Mouse (Mus musculus): Measurements from ENCODE around the gene Gli2. TPM values are rescaled to one million over a fixed set of nuclear protein-coding genes. Genes with fewer than 3 reads are reported as not detected.

Gli2 gene
- polyA plus RNA-seq, 1 experiment from 2014 or later, result 15.1 TPM

GRCm38 (mm10) chr1:118904431-118904830 lies 149.0 kb downstream of the Gli2 start:
- TF ChIP-seq CTCF (IDR thresholded peaks at IDR 0.05; ENCODE audit: low read depth), result no peak
- no peaks in the 10 kb centered on the region for H3K36me3 ChIP-seq (ENCODE audit: insufficient read depth)
- H3K4me1 ChIP-seq (ENCODE audit: insufficient read depth), result peaks cover 11% of the 10 kb centered on the region
- DNase-seq, result no peak
- ATAC-seq (ENCODE audit: insufficient read depth), result no peak
- 68% methylated on average over 3 of the region's 3 CpGs for WGBS
- H3K27ac ChIP-seq (ENCODE audit: low read depth), result no peak overlapping the region
- H3K9ac ChIP-seq, result no peak overlapping the region
- H3K4me3 ChIP-seq (ENCODE audit: low read depth, low read length), result no peak overlapping the region
- no peaks in the 10 kb centered on the region for H3K9me3 ChIP-seq (ENCODE audit: low read depth, low read length)
- no peak overlapping the region for H3K4me2 ChIP-seq
- peaks cover 14% of the 10 kb centered on the region; the same call in 1 of the 2 replicates for H3K27me3 ChIP-seq (ENCODE audit: insufficient read depth, low read length)

GRCm38 (mm10) chr1:118903742-118904141 lies 149.7 kb downstream of the Gli2 start:
- Histone ChIP-seq H3K9me3 (ENCODE audit: low read depth, low read length) (no peaks in the 10 kb centered on the region), H3K36me3 (ENCODE audit: insufficient read depth) (no peaks in the 10 kb centered on the region), H3K4me3 (ENCODE audit: low read depth, low read length) (no peak overlapping the region), H3K9ac (no peak overlapping the region), H3K27ac (ENCODE audit: low read depth) (no peak overlapping the region), H3K4me2 (no peak overlapping the region), H3K27me3 (ENCODE audit: insufficient read depth, low read length) (peaks cover 10% of the 10 kb centered on the region; the same call in 1 of the 2 replicates), H3K4me1 (ENCODE audit: insufficient read depth) (peaks cover 11% of the 10 kb centered on the region)
- DNase-seq (no peak), ATAC-seq (ENCODE audit: insufficient read depth) (no peak)
- no peak for TF ChIP-seq CTCF (IDR thresholded peaks at IDR 0.05; ENCODE audit: low read depth)
- 86% methylated on average over 3 of the region's 3 CpGs for WGBS

DNA sequence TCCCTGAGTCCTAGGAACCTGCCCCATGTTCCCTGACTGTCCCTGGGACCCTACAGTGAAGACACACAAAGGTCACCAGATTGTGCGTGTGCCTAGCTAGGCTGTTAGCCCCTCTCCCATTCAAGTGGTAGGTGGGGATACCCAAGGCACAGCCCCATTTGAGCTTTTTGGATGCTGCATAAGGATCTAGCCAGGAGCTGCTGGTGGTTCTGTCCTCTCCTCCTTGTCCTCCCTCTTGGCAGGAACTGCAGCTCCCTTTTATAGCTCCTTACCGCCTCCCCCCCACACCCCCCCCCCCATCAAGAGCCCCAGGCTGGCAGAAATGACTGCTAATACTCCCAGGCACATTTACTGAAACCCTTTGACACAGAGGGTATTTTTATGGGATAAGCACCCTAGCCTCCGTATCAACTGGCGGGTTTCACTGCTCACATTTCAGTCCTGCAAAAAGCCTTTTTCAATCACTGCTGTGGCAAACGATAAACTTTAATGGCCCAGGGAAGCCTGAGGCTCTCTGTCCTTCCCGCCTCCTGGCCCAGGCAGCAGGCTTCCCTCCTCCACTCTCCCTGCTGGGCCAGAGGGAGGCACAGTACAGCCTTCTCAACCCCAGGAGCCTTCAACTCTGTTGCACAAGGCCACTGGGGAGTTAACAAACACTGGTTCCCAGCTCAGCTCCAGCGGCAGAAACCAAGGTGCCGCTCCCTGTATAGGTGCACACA lies 151.4 kb downstream of the Gli2 start:
- TF ChIP-seq CTCF (IDR thresholded peaks at IDR 0.05; ENCODE audit: low read depth), result no peak
- no peaks in the 10 kb centered on the region for H3K36me3 ChIP-seq (ENCODE audit: insufficient read depth)
- ATAC-seq (ENCODE audit: insufficient read depth) (peak; percentile 63), DNase-seq (peak; percentile 45)
- no peak overlapping the region for H3K4me2 ChIP-seq
- no peak overlapping the region for H3K27ac ChIP-seq (ENCODE audit: low read depth)
- no peak overlapping the region for H3K9ac ChIP-seq
- H3K4me3 ChIP-seq (ENCODE audit: low read depth, low read length), result no peak overlapping the region
- H3K9me3 ChIP-seq (ENCODE audit: low read depth, low read length), result no peaks in the 10 kb centered on the region
- peaks cover 8% of the 10 kb centered on the region for H3K4me1 ChIP-seq (ENCODE audit: insufficient read depth)
- 0 out of 2 replicates have a peak, but pooled peaks cover 9% of the 10 kb centered on the region for H3K27me3 ChIP-seq (ENCODE audit: insufficient read depth, low read length)
- 37% methylated on average over 8 of the region's 8 CpGs for WGBS

- no peaks in the 10 kb centered on the region for H3K36me3 ChIP-seq (ENCODE audit: insufficient read depth)
- no peak for DNase-seq
- no peak overlapping the region for H3K27ac ChIP-seq (ENCODE audit: low read depth)
- H3K9me3 ChIP-seq (ENCODE audit: low read depth, low read length), result no peaks in the 10 kb centered on the region
- ATAC-seq (ENCODE audit: insufficient read depth), result no peak
- no peak overlapping the region for H3K4me2 ChIP-seq
- H3K4me3 ChIP-seq (ENCODE audit: low read depth, low read length), result no peak overlapping the region
- H3K4me1 ChIP-seq (ENCODE audit: insufficient read depth), result no peaks in the 10 kb centered on the region
- no peak for TF ChIP-seq CTCF (IDR thresholded peaks at IDR 0.05; ENCODE audit: low read depth)
- WGBS, result 76% methylated on average over 3 of the region's 3 CpGs
- peaks cover 7% of the 10 kb centered on the region; the same call in 1 of the 2 replicates for H3K27me3 ChIP-seq (ENCODE audit: insufficient read depth, low read length)
- H3K9ac ChIP-seq, result no peak overlapping the region
Measured at GRCm38 (mm10) chr1:118898351-118898750, 155.1 kb downstream of the Gli2 start.

GRCm38 (mm10) chr1:118895026-118895762 lies 158.2 kb downstream of the Gli2 start:
- no peaks in the 10 kb centered on the region for H3K9me3 ChIP-seq (ENCODE audit: low read depth, low read length)
- DNase-seq, result peak; percentile 43
- peaks cover 2% of the 10 kb centered on the region; the same call in 1 of the 2 replicates for H3K27me3 ChIP-seq (ENCODE audit: insufficient read depth, low read length)
- 77% methylated on average over 9 of the region's 9 CpGs for WGBS
- H3K9ac ChIP-seq, result no peak overlapping the region
- H3K36me3 ChIP-seq (ENCODE audit: insufficient read depth), result no peaks in the 10 kb centered on the region
- TF ChIP-seq CTCF (IDR thresholded peaks at IDR 0.05; ENCODE audit: low read depth), result no peak
- no peak overlapping the region for H3K4me3 ChIP-seq (ENCODE audit: low read depth, low read length)
- no peaks in the 10 kb centered on the region for H3K4me1 ChIP-seq (ENCODE audit: insufficient read depth)
- H3K27ac ChIP-seq (ENCODE audit: low read depth), result no peak overlapping the region
- ATAC-seq (ENCODE audit: insufficient read depth), result peak; percentile 39; the same call in 1 of the 2 replicates
- H3K4me2 ChIP-seq, result no peak overlapping the region

DNA sequence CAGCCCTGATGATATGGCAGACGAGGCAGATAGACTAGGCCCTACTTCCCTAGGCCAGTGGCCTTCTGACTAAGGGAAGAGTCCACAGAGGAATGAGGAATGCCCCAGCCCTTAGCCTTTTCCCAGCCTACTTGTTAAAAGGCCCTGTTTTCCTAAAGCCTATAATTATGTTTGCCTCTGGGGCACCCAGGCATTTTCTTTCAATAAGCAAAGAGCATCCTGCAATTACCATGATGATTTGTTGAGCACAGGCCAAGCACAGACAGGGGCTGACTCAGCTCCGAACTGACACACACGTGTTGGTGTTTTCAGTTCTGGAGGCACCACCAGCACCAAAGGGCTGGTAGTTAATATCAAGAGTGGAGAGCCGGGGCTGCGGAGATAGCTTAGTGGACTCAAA lies 162.0 kb downstream of the Gli2 start:
- ATAC-seq (ENCODE audit: insufficient read depth) (no peak), DNase-seq (no peak)
- no peak for TF ChIP-seq CTCF (IDR thresholded peaks at IDR 0.05; ENCODE audit: low read depth)
- Histone ChIP-seq H3K27ac (ENCODE audit: low read depth) (no peak overlapping the region), H3K36me3 (ENCODE audit: insufficient read depth) (peaks cover 13% of the 10 kb centered on the region), H3K4me3 (ENCODE audit: low read depth, low read length) (no peak overlapping the region), H3K27me3 (ENCODE audit: insufficient read depth, low read length) (peaks cover 7% of the 10 kb centered on the region; the same call in 1 of the 2 replicates), H3K9me3 (ENCODE audit: low read depth, low read length) (no peaks in the 10 kb centered on the region), H3K4me1 (ENCODE audit: insufficient read depth) (no peaks in the 10 kb centered on the region), H3K9ac (no peak overlapping the region), H3K4me2 (no peak overlapping the region)
- 70% methylated on average over 5 of the region's 5 CpGs for WGBS
